Mouse (Mus musculus) cerebellum, adult 2 months (tissue): ENCODE measurements around the gene Atl3. TPM values are rescaled to one million over a fixed set of nuclear protein-coding genes. Genes with fewer than 3 reads are reported as not detected.

Experiments
- DNase-seq, 2 experiments: peaks; one replicate each; pipeline ENCODE4 v3.0.0; 2021
- H3K27ac ChIP-seq: fragments of 200-500 bp; 2 replicates; pipeline ENCODE4 v1.5.1; 2012; ENCODE audit warnings: low read length, control low read depth, inconsistent platforms; ENCODE audit not compliant: insufficient read depth
- H3K27me3 ChIP-seq: fragments of 200-500 bp; 2 replicates; pipeline ENCODE4 v1.6.1; 2012; ENCODE audit warnings: inconsistent platforms, mild to moderate bottlenecking, low read length, moderate library complexity; ENCODE audit not compliant: control insufficient read depth, insufficient read depth
- H3K4me1 ChIP-seq: fragments of 200-500 bp; 2 replicates; pipeline ENCODE4 v1.6.1; 2011; ENCODE audit warnings: low read length; ENCODE audit not compliant: control insufficient read depth, insufficient read depth
- H3K4me3 ChIP-seq: fragments of 200-500 bp; replicated peaks from 2 replicates; pipeline ENCODE3; 2011; ENCODE audit warnings: mild to moderate bottlenecking, low read depth, low read length, control low read depth; ENCODE audit not compliant: insufficient read depth
- CTCF ChIP-seq: fragments of 200-500 bp; IDR thresholded peaks from 2 replicates; pipeline ENCODE4 v1.5.1; 2011; ENCODE audit warnings: low read depth, mild to moderate bottlenecking, control low read depth, low read length, moderate library complexity, borderline replicate concordance; ENCODE audit not compliant: insufficient read depth
- POLR2A ChIP-seq: fragments of 200-500 bp; IDR thresholded peaks from 2 replicates; pipeline ENCODE4 v1.6.1; 2011; ENCODE audit warnings: low read length, control low read depth, borderline replicate concordance; ENCODE audit not compliant: insufficient read depth
- WGBS: fragments of 180-500 bp; shearing (Covaris S2); methylation state at CpG from one replicate; pipeline ENCODE4 v1.1.7; 2018; 5-methylcytosine and 5-hydroxymethylcytosine counted together
- polyA plus RNA-seq: library from polyadenylated mRNA; depleted of rRNA; stranded (reverse); fragments of >200 nt; gene quantifications from 2 replicates; pipeline ENCODE4 v1.2.3, GENCODE M21; 2012

The Atl3 gene
- polyA plus RNA-seq, 1 experiment: 18.1 TPM

DNA sequence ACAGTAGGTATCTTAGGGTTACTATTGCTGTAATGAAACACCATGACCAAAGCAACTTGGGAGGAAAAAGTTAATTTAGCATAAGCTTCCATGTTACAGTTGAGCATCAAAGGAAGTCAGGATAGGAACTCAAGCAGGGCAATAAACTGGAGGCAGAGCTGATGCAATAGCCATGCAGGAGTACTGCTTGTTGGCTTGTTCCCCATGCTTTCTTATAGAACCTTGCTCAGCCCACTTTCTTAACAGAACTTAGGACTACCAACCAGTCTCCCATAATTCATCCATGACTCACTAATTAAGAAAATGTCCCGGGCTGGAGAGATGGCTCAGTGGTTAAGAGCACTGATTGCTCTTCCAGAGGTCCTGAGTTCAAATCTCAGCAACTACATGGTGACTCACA is 12.5 kb downstream of the Atl3 start:
- Histone ChIP-seq H3K4me1 (no peaks in the 10 kb centered on the region), H3K4me3 (no peak overlapping the region), H3K27me3 (no peaks in the 10 kb centered on the region; the same call in 1 of the 2 replicates), H3K27ac (no peak overlapping the region)
- 86% methylated on average over 1 of the region's 1 CpGs for WGBS
- TF ChIP-seq POLR2A: no peak
- no peak for TF ChIP-seq CTCF
- no peak for DNase-seq

DNA sequence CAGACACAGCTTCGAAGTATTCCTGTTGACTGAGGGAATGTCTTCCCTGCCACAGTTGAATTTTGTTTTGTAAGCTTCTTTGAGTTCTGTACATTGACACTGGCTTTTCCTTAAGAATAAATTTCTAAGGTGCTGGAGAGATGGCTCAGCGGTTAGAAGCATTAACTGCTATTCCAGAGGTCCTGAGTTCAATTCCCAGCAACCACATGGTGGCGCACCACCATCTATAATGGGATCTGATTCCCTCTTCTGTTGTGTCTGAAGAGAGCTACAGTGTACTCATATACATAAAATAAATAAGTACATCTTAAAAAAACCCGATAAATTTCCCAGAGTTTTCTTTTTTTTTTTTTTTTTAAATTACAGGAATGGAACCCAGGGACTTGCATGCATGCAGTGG is 14.2 kb downstream of the Atl3 start:
- 79% methylated on average over 4 of the region's 4 CpGs for WGBS
- Histone ChIP-seq H3K27me3 (no peaks in the 10 kb centered on the region), H3K4me1 (no peaks in the 10 kb centered on the region), H3K27ac (no peak overlapping the region), H3K4me3 (no peak overlapping the region)
- TF ChIP-seq CTCF (no peak), POLR2A (no peak)
- DNase-seq: no peak

DNA sequence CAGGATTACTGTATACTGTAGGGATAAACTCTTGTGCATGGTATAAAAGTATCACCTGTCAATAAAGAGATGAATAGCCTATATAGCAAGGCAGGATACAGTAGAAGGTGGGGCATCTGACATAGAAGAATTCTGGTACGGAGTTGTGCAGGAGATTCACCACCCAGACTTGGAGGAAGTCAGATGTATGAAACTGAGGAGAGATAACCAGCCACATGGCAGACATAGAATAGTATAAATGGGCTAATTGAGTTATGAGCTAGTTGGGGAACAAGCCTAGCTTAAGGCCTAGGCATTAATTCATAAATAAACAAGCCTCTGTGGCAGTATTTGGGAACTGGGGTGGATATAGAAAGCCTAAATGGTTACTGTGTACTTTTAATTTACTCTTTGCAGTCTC is 22.6 kb downstream of the Atl3 start:
- WGBS: 82% methylated on average over 1 of the region's 1 CpGs
- no peak overlapping the region for H3K27ac ChIP-seq

DNA sequence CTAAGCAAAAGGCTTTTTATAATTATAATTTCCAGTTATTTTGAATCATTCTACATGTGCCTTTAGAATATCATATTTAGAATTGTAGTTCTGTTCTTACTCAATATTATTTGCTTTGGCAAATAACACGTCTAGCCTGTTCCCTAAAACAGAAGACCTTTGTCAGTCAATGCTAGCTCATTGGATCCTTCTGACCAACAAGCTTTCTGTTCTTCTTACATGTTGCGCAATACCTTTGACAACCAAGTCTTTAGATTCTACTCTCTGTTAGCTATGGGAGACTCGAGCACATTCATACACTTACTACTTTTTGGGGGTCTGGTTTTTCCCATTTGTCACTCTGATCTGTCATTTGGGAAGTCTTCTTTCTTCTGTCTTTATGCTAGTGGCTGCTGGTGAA is 27.8 kb downstream of the Atl3 start:
- H3K27me3 ChIP-seq: no peaks in the 10 kb centered on the region
- 90% methylated on average over 3 of the region's 3 CpGs for WGBS
- TF ChIP-seq POLR2A (no peak), CTCF (no peak)
- no peak overlapping the region for H3K27ac ChIP-seq
- no peaks in the 10 kb centered on the region for H3K4me1 ChIP-seq
- H3K4me3 ChIP-seq: no peak overlapping the region
- DNase-seq: no peak

More for the DNA sequence above, 22.6 kb downstream of the Atl3 start:
- Histone ChIP-seq H3K4me3 (no peak overlapping the region), H3K27me3 (no peaks in the 10 kb centered on the region), H3K4me1 (no peaks in the 10 kb centered on the region)
- DNase-seq: no peak
- TF ChIP-seq CTCF (no peak), POLR2A (no peak)

DNA sequence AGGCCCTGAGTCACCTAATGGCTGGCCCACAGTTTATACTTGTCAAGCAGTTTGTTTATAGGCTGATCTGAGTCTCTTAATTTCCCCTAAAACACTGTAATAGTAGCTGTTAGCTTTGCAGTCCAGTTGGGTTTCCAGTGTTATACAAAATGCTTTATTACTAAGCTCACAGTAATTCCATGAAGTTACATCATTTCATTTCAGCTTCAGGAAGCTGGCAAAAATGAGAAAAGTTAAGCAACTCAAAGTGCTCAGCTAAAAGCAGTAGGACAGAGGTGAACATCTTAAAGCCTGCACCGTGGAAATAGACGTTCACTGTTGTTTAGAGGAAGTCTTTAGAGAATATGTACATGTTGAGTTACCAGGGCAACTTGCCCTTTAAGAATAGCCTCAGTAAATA is 29.0 kb downstream of the Atl3 start:
- Histone ChIP-seq H3K27ac (no peak overlapping the region), H3K4me1 (no peaks in the 10 kb centered on the region), H3K4me3 (no peak overlapping the region), H3K27me3 (no peaks in the 10 kb centered on the region)
- TF ChIP-seq POLR2A: no peak
- TF ChIP-seq CTCF: no peak
- DNase-seq: no peak
- WGBS: 96% methylated on average over 2 of the region's 2 CpGs

DNA sequence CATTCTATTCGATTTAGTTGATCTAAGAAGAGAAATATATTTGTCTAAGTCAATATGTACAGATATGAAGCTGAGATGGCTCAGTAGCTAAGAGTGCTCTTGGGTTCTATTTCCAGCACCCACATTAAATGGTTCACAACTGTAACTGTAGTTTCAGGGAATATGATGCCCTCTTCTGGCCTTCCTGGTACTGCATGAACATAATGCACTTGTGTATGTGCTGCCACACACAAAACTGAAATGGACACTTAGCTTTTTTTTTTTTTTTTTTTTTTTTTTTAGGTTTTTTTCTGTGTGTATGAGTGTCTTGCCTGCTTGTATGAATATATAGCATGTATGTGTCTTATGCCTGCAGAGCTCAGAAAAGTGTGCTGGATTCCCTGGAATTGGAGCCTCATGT is 29.5 kb downstream of the Atl3 start:
- Histone ChIP-seq H3K27me3 (no peaks in the 10 kb centered on the region), H3K4me3 (no peak overlapping the region), H3K4me1 (no peaks in the 10 kb centered on the region), H3K27ac (no peak overlapping the region)
- no peak for TF ChIP-seq CTCF
- TF ChIP-seq POLR2A: no peak
- no peak for DNase-seq
- 100% methylated on average over 1 of the region's 1 CpGs for WGBS

DNA sequence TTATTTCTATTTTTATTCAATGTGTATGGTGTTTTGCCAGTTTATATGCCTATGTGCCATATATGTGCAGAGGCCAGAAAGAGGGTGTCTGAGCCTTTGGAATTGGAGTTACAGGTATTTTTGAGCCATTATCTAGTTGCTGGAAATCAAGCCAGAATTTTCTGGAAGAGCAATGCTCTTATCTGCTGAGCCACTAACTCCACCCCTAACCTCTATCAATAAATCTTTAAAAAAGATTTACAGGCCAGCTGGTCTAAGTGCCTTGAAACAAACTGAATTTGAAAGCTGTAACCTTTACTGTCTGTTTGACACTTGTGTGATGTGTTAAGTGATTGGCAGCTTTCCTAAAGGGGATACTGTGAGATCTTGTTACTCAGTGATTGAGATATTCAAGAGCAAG is 29.9 kb downstream of the Atl3 start:
- no peak overlapping the region for H3K27ac ChIP-seq
- no peaks in the 10 kb centered on the region for H3K27me3 ChIP-seq
- H3K4me1 ChIP-seq: no peaks in the 10 kb centered on the region
- no peak overlapping the region for H3K4me3 ChIP-seq
- TF ChIP-seq POLR2A: no peak
- TF ChIP-seq CTCF: no peak
- DNase-seq: no peak

DNA sequence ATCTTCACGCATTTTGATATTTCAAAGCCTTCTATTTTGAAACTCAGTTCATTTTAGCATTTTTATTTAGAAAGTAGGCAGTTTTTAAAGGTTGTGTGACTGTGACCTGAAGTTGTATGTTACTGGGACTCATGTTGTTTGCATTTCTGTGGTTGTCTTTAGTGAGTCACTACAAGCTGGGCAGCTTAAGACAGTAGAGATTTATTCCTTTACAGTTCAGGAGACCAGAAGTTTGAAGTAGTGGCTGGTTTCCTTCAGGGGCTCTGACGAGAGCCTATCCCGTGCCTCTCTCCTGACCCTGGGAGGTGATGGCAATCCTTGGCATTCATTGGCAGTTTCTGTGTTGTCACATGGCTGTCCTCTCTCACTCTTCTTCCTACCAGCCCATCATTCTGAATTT is 31.0 kb downstream of the Atl3 start:
- Histone ChIP-seq H3K27me3 (no peaks in the 10 kb centered on the region), H3K4me1 (no peaks in the 10 kb centered on the region), H3K4me3 (no peak overlapping the region), H3K27ac (no peak overlapping the region)
- TF ChIP-seq POLR2A (no peak), CTCF (no peak)
- WGBS: 75% methylated on average over 3 of the region's 3 CpGs
- DNase-seq: no peak
